Mouse (Mus musculus) spleen, postnatal 4 days (tissue): ENCODE data around the gene Snurf.

Experiments used
- DNase-seq, 2 experiments: peaks; one replicate each; pipeline ENCODE4 v3.0.0; 2022; ENCODE audit warnings: low spot score in 2 of 2

Gene Snurf

GRCm38 (mm10) chr7:60004606-60005330 is at the start of gene Snurf, which contains the start of gene Gm38393:
TSS of gene Snurf (minus strand) at chr7:60005049.
TSS of gene Gm38393 (minus strand) at chr7:60005064.
- peak; percentile 23 to 65 for DNase-seq

- DNase-seq = no peak
Observed at GRCm38 (mm10) chr7:60047481-60048201, 42.8 kb upstream of the Snurf start.

DNA sequence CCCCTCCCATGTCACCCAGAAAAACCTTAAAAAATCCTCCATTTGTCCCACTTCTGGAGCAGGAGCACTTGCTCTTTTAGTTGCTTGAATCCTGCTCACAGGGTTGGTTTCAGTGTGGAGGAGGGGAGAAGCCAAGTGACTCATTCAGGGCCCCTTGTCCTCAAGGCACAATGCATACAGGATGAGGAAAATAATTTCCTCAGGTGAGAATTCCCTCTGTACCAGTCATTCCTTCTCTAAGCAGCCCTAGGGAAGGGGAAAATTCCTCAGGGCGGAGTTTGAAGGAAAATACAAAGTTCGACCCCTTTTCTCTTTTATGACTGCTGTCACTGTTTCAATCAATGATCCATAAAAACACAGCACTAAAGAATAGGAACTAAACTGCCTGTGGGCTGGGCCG is 8.3 kb upstream of the Snurf start:
- DNase-seq = no peak

DNA sequence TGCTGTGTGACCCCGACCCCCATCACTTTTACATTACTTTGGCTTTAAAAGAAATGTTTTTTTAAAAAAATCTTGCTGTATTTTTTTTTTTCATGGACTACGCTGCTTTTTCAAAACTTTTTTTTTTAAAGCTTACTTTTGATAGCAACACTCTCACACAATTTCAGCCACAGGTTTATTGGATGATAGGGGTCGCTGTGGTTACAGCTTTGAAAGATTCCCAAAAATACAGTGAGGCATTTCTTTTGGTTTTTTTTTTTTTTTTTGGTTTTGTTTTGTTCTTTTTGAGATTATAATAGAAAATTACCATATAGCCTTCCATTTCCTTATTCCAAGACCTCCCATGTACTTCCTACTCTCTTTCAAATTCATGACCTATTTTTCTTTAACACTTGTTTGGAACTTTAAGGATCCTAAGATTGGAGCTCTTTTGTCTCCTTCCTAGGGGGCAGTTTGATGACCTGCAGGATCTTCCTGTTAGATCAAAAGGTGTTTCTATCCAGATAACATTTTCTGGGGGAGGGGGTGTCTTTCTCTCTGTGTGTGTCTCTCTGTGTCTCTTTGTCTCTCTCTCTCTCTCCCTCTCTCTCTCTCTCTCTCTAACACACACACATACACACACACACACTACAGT is 3.0 kb upstream of the Snurf start:
- no peak for DNase-seq

DNA sequence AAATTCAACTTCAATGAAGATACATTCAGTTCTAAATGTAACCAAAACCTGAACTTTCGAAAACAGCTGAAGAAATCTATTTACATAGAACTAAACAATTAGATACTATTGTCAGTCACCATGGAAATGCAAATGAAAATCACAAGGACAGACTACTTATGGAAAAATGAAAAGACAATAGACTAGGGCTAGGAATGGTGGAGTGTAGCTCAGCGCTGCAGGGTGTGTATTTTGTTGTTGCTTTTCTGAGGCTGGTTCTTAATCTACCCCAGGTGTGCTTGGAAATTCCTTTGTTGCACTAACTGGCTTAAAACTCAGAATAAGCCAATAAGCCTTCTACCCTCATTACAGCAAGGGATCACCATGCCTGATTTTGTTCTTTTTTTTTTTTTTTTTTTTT is 1.4 kb upstream of the Snurf start:
- no peak for DNase-seq

DNA sequence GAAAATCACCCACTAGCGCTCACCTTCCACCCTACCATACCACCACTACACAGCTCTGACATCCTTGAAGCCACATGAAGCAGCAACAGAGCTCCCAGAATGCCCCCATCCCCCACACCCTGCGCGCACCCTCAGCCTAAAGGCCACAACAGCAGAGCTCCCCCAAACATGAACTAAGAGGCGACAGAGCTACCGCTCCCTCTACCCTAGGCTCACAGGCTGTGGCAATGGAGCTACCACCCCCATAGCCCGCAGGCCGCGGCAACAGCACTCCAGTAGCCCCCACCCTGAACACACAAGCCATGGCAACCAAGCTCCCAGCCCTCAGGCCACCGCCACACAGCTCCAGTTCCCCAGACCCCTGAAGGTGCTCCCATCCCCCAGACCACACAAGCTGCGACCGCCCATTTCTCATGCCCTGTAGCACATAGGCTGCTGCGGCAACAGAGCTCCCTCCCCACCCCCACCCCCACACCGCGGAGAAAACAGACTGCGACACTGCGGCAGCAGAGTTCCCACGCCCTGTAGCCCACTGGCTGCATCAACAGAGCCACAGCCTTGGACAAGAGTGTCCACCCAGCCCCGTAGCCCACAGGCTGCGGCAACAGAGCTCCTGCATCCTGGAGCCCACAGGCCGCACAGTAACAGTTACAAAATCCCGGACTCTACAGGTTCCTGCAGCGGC is 786 bp downstream of the Snurf start:
- peak in 1 of 2 experiments; percentile 57 for DNase-seq

DNA sequence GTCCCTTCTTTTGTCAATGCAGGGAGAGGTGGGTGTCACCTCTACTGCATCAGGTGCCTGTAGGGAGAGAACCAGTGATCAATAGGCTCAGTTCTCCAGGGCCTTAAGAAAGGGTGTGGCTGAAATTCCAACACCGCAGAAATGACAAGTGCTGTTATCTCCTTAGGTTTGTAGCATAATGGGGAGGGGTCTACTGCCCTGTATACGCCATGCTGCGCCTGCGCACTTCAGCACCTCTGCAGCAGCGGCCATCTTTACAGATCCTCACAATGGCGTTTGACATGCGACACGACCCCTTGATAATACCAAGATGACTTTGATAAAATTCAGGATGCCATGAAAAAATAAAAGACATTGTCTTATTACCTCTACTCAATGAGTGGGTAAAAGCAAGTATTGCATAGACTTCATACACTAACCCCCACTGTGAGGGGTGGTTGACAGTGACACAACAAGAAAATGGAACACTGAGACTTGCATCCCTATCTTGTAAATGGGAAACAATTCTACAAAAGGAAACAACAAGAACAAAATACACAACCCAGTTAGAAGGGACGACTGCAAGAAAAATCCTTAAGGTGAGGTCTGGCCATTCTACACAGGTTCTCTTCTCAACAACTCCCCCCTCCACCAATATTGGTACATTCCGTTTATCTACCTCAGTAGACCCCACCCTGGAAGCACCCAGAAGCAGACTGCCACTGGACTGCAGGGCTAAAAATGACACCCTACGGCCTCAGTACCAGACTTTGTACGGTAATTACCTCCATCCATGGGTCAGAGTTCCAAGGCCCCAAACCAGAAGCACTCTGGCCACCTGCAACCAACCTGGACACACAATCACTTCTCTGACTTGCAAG is 1.6 kb downstream of the Snurf start:
- DNase-seq = no peak

DNA sequence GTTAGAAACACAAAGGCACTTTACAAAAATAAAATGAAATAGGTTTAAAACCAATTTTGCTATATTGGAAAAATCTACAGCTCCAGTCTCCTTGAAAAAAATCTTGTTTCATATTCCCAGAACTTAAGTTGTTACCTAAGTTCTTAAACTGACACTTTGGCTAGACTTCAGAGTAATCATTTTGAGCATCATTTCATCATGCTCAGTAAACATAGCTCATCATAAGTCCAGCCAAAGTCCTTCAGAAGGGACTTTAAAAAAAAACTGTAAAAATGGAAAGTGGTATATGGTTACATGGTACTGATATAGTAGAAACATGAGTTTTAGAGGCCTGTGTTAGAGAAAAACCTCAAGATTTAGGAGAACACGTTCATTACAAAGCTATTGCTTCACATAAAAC is 26.2 kb downstream of the Snurf start:
- DNase-seq = no peak
